8 mouse cellular contexts compared by ENCODE assay signal in genomic region chr15:81961078-81961451, GRCm38 (mm10). TPM values are rescaled to one million over a fixed set of nuclear protein-coding genes. Genes with fewer than 3 reads are reported as not detected.
DNase-seq lines count a peak whose midpoint lies in the region; ATAC-seq and TF ChIP-seq lines count a peak whose summit lies in the region.

No protein-coding gene starts in this region.

- H3K4me3 ChIP-seq in kidney, postnatal 0 days (replicated peaks; ENCODE audit: low read depth, low read length), result peak overlapping the region; percentile 64
- H3K4me3 ChIP-seq in embryonic facial prominence, embryonic 10.5 days, result peak overlapping the region; percentile 81
- H3K4me3 ChIP-seq in hindbrain, embryonic 14.5 days (replicated peaks; ENCODE audit: low read length), result peak overlapping the region; percentile 71
- peak overlapping the region; percentile 51 for H3K4me3 ChIP-seq in midbrain, embryonic 15.5 days

- no peak for ATAC-seq in kidney, postnatal 0 days (replicated peaks; ENCODE audit: low FRiP score, low read depth)
- ATAC-seq in hindbrain, embryonic 14.5 days (ENCODE audit: low FRiP score), result no peak
- no peak; the same call in 1 of the 2 replicates for ATAC-seq in midbrain, embryonic 15.5 days (replicated peaks)

- WGBS in kidney, postnatal 0 days, result under 1% methylated on average over 8 of the region's 8 CpGs
- WGBS in embryonic facial prominence, embryonic 10.5 days, result 4% methylated on average over 8 of the region's 8 CpGs
- WGBS in hindbrain, embryonic 14.5 days, result 4% methylated on average over 6 of the region's 8 CpGs
- WGBS in midbrain, embryonic 15.5 days, result 4% methylated on average over 7 of the region's 8 CpGs

- no peaks in the 10 kb centered on the region for H3K36me3 ChIP-seq in kidney, postnatal 0 days (ENCODE audit: insufficient read depth, low read length)
- peaks cover under 1% of the 10 kb centered on the region; the same call in 1 of the 2 replicates for H3K36me3 ChIP-seq in embryonic facial prominence, embryonic 10.5 days (replicated peaks)
- peaks cover 2% of the 10 kb centered on the region for H3K36me3 ChIP-seq in hindbrain, embryonic 14.5 days (replicated peaks; ENCODE audit: control insufficient read depth, insufficient read depth)
- H3K36me3 ChIP-seq in midbrain, embryonic 15.5 days (replicated peaks), result no peaks in the 10 kb centered on the region

- peak overlapping the region; percentile 79 for H3K4me2 ChIP-seq in kidney, postnatal 0 days (ENCODE audit: low read length)
- H3K4me2 ChIP-seq in hindbrain, embryonic 14.5 days (replicated peaks), result peak overlapping the region; percentile 96
- H3K4me2 ChIP-seq in midbrain, embryonic 15.5 days, result peak overlapping the region; percentile 75

- no peak overlapping the region for H3K9ac ChIP-seq in kidney, postnatal 0 days (ENCODE audit: low read depth, low read length)
- H3K9ac ChIP-seq in hindbrain, embryonic 14.5 days, result no peak overlapping the region; the same call in 1 of the 2 replicates
- H3K9ac ChIP-seq in midbrain, embryonic 15.5 days, result peak overlapping the region; percentile 25; the same call in 1 of the 2 replicates

- DNase-seq in kidney, postnatal 0 days (ENCODE audit: low spot score), result no peak
- no peak for DNase-seq in kidney, postnatal 10 days
- DNase-seq in embryonic facial prominence, embryonic 10.5 days (ENCODE audit: low spot score), result no peak
- DNase-seq in hindbrain, embryonic 14.5 days (ENCODE audit: low spot score), result no peak
- no peak for DNase-seq in adrenal gland, adult (ENCODE audit: inconsistent age in 2 of 2, low spot score in 1 of 2)
- no peak for DNase-seq in urinary bladder, postnatal 36 days (ENCODE audit: low spot score in 2 of 2)
- DNase-seq in lung, postnatal 14 days, result no peak

- no peaks in the 10 kb centered on the region for H3K27me3 ChIP-seq in kidney, postnatal 0 days (ENCODE audit: insufficient read depth, low read length)
- H3K27me3 ChIP-seq in embryonic facial prominence, embryonic 10.5 days (replicated peaks; ENCODE audit: low read depth, poor library complexity, severe bottlenecking), result no peaks in the 10 kb centered on the region
- no peaks in the 10 kb centered on the region for H3K27me3 ChIP-seq in hindbrain, embryonic 14.5 days (ENCODE audit: control insufficient read depth, insufficient read depth, low read length)
- H3K27me3 ChIP-seq in midbrain, embryonic 15.5 days (replicated peaks), result no peaks in the 10 kb centered on the region

- TF ChIP-seq CTCF in kidney, postnatal 0 days (IDR thresholded peaks at IDR 0.05; ENCODE audit: low read depth), result no peak

- H3K27ac ChIP-seq in kidney, postnatal 0 days, result 0 out of 2 replicates have a peak overlapping the region, but pooled peaks have one; percentile 8
- peak overlapping the region; percentile 81 for H3K27ac ChIP-seq in embryonic facial prominence, embryonic 10.5 days (replicated peaks)
- H3K27ac ChIP-seq in hindbrain, embryonic 14.5 days, result no peak overlapping the region
- peak overlapping the region; percentile 87 for H3K27ac ChIP-seq in midbrain, embryonic 15.5 days

- H3K9me3 ChIP-seq in kidney, postnatal 0 days (replicated peaks; ENCODE audit: low read length), result no peaks in the 10 kb centered on the region
- H3K9me3 ChIP-seq in embryonic facial prominence, embryonic 10.5 days, result no peaks in the 10 kb centered on the region
- no peaks in the 10 kb centered on the region for H3K9me3 ChIP-seq in hindbrain, embryonic 14.5 days (ENCODE audit: control insufficient read depth, low read length)
- no peaks in the 10 kb centered on the region for H3K9me3 ChIP-seq in midbrain, embryonic 15.5 days

- H3K4me1 ChIP-seq in kidney, postnatal 0 days (replicated peaks; ENCODE audit: insufficient read depth, low read length), result no peaks in the 10 kb centered on the region; the same call in 1 of the 2 replicates
- H3K4me1 ChIP-seq in embryonic facial prominence, embryonic 10.5 days, result peaks cover 20% of the 10 kb centered on the region
- no peaks in the 10 kb centered on the region for H3K4me1 ChIP-seq in hindbrain, embryonic 14.5 days (replicated peaks; ENCODE audit: control insufficient read depth, insufficient read depth, low read length)
- H3K4me1 ChIP-seq in midbrain, embryonic 15.5 days, result peaks cover 7% of the 10 kb centered on the region

RNA-seq across cellular contexts. Expression of gene Pmm1, which starts 0.3 kb away (rescaled TPM):
- 27.1 and 27.8 TPM in 2 replicates for polyA plus RNA-seq in kidney, postnatal 0 days (2015; fragmentation: Nextera tagmentation; extraction: Ambion mirVana)
- 21.9 and 26.9 TPM in 2 replicates for polyA plus RNA-seq in embryonic facial prominence, embryonic 10.5 days (2016; fragmentation: Nextera tagmentation; extraction: Ambion mirVana)
- 89.0 and 103 TPM in 2 replicates for polyA plus RNA-seq in hindbrain, embryonic 14.5 days (2014; fragmentation: Nextera tagmentation; extraction: Ambion mirVana)
- polyA plus RNA-seq in midbrain, embryonic 15.5 days (2015; fragmentation: Nextera tagmentation; extraction: Ambion mirVana), result 84.3 and 89.9 TPM in 2 replicates

RNA-seq across cellular contexts. Expression of gene 1700029P11Rik, which starts 19.3 kb away (rescaled TPM):
- not detected in 2 replicates for polyA plus RNA-seq in kidney, postnatal 0 days (2015; fragmentation: Nextera tagmentation; extraction: Ambion mirVana)
- not detected in 2 replicates for polyA plus RNA-seq in embryonic facial prominence, embryonic 10.5 days (2016; fragmentation: Nextera tagmentation; extraction: Ambion mirVana)
- polyA plus RNA-seq in hindbrain, embryonic 14.5 days (2014; fragmentation: Nextera tagmentation; extraction: Ambion mirVana), result not detected in 2 replicates
- polyA plus RNA-seq in midbrain, embryonic 15.5 days (2015; fragmentation: Nextera tagmentation; extraction: Ambion mirVana), result not detected in 2 replicates

RNA-seq across cellular contexts. Expression of gene Csdc2, which starts 24.5 kb away (rescaled TPM):
- polyA plus RNA-seq in kidney, postnatal 0 days (2015; fragmentation: Nextera tagmentation; extraction: Ambion mirVana), result 20.4 and 23.1 TPM in 2 replicates
- 8.1 and 8.5 TPM in 2 replicates for polyA plus RNA-seq in embryonic facial prominence, embryonic 10.5 days (2016; fragmentation: Nextera tagmentation; extraction: Ambion mirVana)
- 183 and 199 TPM in 2 replicates for polyA plus RNA-seq in hindbrain, embryonic 14.5 days (2014; fragmentation: Nextera tagmentation; extraction: Ambion mirVana)
- 248 and 250 TPM in 2 replicates for polyA plus RNA-seq in midbrain, embryonic 15.5 days (2015; fragmentation: Nextera tagmentation; extraction: Ambion mirVana)

RNA-seq across cellular contexts. Expression of gene Xrcc6, which starts 26.6 kb away (rescaled TPM):
- polyA plus RNA-seq in kidney, postnatal 0 days (2015; fragmentation: Nextera tagmentation; extraction: Ambion mirVana), result 45.2 and 53.6 TPM in 2 replicates
- polyA plus RNA-seq in embryonic facial prominence, embryonic 10.5 days (2016; fragmentation: Nextera tagmentation; extraction: Ambion mirVana), result 100 and 104 TPM in 2 replicates
- polyA plus RNA-seq in hindbrain, embryonic 14.5 days (2014; fragmentation: Nextera tagmentation; extraction: Ambion mirVana), result 36.7 and 38.7 TPM in 2 replicates
- polyA plus RNA-seq in midbrain, embryonic 15.5 days (2015; fragmentation: Nextera tagmentation; extraction: Ambion mirVana), result 43.1 and 46.7 TPM in 2 replicates

RNA-seq across cellular contexts. Expression of gene Polr3h, which starts 35.0 kb away (rescaled TPM):
- polyA plus RNA-seq in kidney, postnatal 0 days (2015; fragmentation: Nextera tagmentation; extraction: Ambion mirVana), result 122 and 129 TPM in 2 replicates
- 74.3 and 84.5 TPM in 2 replicates for polyA plus RNA-seq in embryonic facial prominence, embryonic 10.5 days (2016; fragmentation: Nextera tagmentation; extraction: Ambion mirVana)
- polyA plus RNA-seq in hindbrain, embryonic 14.5 days (2014; fragmentation: Nextera tagmentation; extraction: Ambion mirVana), result 85.5 and 100.0 TPM in 2 replicates
- 81.5 and 83.1 TPM in 2 replicates for polyA plus RNA-seq in midbrain, embryonic 15.5 days (2015; fragmentation: Nextera tagmentation; extraction: Ambion mirVana)
